Mouse (Mus musculus): ENCODE results near the gene 1700029J07Rik. TPM values are rescaled to one million over a fixed set of nuclear protein-coding genes. Genes with fewer than 3 reads are reported as not detected.

1700029J07Rik gene
- polyA plus RNA-seq, 1 experiment = 4.3 TPM

- TF ChIP-seq CTCF (IDR thresholded peaks at IDR 0.05; ENCODE audit: borderline replicate concordance, extremely low read depth, insufficient read depth, insufficient read length) (no peak), POLR2A (IDR thresholded peaks at IDR 0.05; ENCODE audit: borderline replicate concordance, extremely low read depth, insufficient read depth, insufficient read length, poor library complexity, severe bottlenecking) (no peak)
- peak; percentile 27 for DNase-seq (ENCODE audit: low read depth)
Observed at GRCm38 (mm10) chr8:45999138-45999783, 24.2 kb upstream of the 1700029J07Rik start, which contains the start of gene Lrp2bp. Gene Lrp2bp (plus strand): TSS chr8:45999303.

DNA sequence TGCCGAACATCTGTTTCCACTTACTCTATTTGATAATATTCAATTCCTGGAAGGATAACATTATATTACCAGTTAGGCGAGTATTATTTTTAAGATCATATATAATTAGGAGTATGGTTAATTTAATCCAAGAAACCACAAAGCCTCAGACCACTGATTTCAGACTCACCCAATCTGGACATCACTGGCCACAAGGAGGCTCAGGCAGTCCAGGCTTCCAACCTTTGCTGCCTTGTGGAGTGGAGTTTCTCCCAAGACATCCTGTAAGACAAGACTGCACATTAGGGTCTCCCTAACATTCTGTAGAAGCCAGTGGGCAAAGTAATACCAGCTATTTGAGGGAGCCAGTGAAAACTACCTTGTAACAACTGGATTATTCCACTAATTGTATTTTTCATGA lies 23.2 kb upstream of the 1700029J07Rik start:
- TF ChIP-seq CTCF (IDR thresholded peaks at IDR 0.05; ENCODE audit: borderline replicate concordance, extremely low read depth, insufficient read depth, insufficient read length) (peak; percentile 14; the same call in 1 of the 2 replicates), POLR2A (IDR thresholded peaks at IDR 0.05; ENCODE audit: borderline replicate concordance, extremely low read depth, insufficient read depth, insufficient read length, poor library complexity, severe bottlenecking) (no peak)
- peak; percentile 7 for DNase-seq (ENCODE audit: low read depth)

DNA sequence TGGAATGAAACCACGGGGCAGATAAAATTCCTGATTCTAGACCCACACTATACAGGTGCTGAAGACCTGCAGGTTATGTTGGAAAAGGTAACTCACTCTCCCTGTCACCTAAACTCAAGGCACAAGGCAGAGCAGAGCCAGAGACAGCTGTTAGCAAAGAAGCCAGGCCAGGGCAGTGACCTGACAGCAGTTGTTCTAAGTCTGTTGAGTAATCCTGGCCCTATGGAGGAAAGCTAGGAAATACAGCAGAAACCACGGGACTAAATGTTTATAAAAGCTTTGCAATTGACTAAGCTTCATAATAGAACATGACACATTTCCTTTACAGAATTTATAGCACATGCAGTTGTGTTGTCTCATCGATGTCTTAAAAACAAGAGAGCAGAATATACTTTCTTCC lies 20.5 kb upstream of the 1700029J07Rik start:
- DNase-seq (ENCODE audit: low read depth) = no peak
- no peak for TF ChIP-seq POLR2A (IDR thresholded peaks at IDR 0.05; ENCODE audit: borderline replicate concordance, extremely low read depth, insufficient read depth, insufficient read length, poor library complexity, severe bottlenecking)
- no peak for TF ChIP-seq CTCF (IDR thresholded peaks at IDR 0.05; ENCODE audit: borderline replicate concordance, extremely low read depth, insufficient read depth, insufficient read length)

DNA sequence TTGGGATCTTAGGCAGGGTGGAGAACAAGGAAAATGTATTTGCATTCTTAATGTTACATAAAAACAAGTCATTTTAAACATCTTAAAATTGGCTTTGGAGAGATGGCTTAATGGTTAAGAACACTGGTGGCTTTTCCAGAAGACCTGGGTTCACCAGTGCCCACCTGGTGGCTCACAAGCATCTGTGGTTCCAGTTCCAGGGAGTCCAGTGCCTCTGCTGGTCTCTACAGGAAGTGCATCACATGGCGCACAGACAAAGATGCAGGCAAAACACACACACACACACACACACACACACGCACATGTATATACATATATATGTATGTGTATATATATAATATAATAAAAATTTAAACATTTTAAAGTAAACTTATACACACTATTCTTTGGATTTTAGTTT lies 19.1 kb upstream of the 1700029J07Rik start:
- no peak for DNase-seq (ENCODE audit: low read depth)
- TF ChIP-seq POLR2A (IDR thresholded peaks at IDR 0.05; ENCODE audit: borderline replicate concordance, extremely low read depth, insufficient read depth, insufficient read length, poor library complexity, severe bottlenecking) (no peak), CTCF (IDR thresholded peaks at IDR 0.05; ENCODE audit: borderline replicate concordance, extremely low read depth, insufficient read depth, insufficient read length) (peak; percentile 35; the same call in 1 of the 2 replicates)

GRCm38 (mm10) chr8:45990631-45991310 lies 15.7 kb upstream of the 1700029J07Rik start:
- TF ChIP-seq POLR2A (IDR thresholded peaks at IDR 0.05; ENCODE audit: borderline replicate concordance, extremely low read depth, insufficient read depth, insufficient read length, poor library complexity, severe bottlenecking) = no peak
- no peak for TF ChIP-seq CTCF (IDR thresholded peaks at IDR 0.05; ENCODE audit: borderline replicate concordance, extremely low read depth, insufficient read depth, insufficient read length)
- no peak for DNase-seq (ENCODE audit: low read depth)

- TF ChIP-seq CTCF (IDR thresholded peaks at IDR 0.05; ENCODE audit: borderline replicate concordance, extremely low read depth, insufficient read depth, insufficient read length) (no peak), POLR2A (IDR thresholded peaks at IDR 0.05; ENCODE audit: borderline replicate concordance, extremely low read depth, insufficient read depth, insufficient read length, poor library complexity, severe bottlenecking) (no peak)
Observed at GRCm38 (mm10) chr8:45988189-45988588, 13.1 kb upstream of the 1700029J07Rik start.

DNA sequence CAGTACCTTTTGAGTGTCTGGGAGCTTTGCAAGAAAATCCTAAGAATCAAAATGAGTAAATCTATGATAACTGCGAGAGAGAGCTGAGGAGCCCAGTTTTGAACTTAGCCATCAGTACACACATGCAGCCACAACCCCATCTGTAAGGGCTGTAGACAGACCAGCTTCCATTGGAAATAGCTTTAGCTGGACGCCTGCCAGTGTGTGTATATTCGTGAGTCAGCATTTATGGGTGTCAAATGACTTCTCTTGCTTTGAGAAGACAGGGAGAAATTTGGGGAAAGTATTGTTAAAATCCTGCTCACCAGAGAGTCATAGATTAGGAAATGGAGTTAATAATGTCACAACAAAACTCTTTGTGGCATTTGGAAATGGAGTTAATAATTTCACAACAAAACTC lies 11.6 kb upstream of the 1700029J07Rik start:
- TF ChIP-seq POLR2A (IDR thresholded peaks at IDR 0.05; ENCODE audit: borderline replicate concordance, extremely low read depth, insufficient read depth, insufficient read length, poor library complexity, severe bottlenecking) = no peak
- no peak for TF ChIP-seq CTCF (IDR thresholded peaks at IDR 0.05; ENCODE audit: borderline replicate concordance, extremely low read depth, insufficient read depth, insufficient read length)
- DNase-seq (ENCODE audit: low read depth) = no peak

More at GRCm38 (mm10) chr8:45988189-45988588, 13.1 kb upstream of the 1700029J07Rik start:
- DNase-seq (ENCODE audit: low read depth) = no peak

DNA sequence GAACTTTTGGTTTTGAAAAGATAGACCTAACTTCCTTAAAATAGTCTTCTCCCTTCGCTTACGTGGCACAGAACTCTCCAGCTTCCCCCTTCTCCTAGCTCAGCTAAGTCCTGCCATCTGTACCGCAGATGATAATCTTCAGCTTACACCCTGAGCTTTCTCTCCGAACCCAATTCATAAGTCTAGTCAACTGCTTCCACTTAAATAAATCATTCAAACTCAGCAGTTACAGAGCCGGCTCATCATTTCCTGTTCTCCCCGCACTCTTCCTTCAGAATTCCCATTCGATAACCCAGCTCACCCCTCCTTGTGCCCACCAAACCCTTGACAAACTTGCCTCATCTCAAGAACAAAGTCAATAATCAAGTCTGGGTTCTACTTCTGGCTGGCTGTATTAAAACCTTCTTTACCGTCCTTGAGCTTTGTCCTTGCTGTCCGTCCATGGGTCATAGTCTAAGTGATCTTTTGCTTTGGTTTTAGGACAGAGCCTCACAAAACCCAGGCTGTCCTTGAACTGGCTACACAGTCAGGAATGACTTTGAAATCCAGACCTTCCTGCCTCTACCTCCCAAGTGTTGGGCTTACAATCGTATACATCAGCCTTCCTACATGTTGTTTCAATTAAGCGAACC lies 901 bp upstream of the 1700029J07Rik start:
- TF ChIP-seq CTCF (IDR thresholded peaks at IDR 0.05; ENCODE audit: borderline replicate concordance, extremely low read depth, insufficient read depth, insufficient read length) = no peak
- TF ChIP-seq POLR2A (IDR thresholded peaks at IDR 0.05; ENCODE audit: borderline replicate concordance, extremely low read depth, insufficient read depth, insufficient read length, poor library complexity, severe bottlenecking) = no peak
- DNase-seq (ENCODE audit: low read depth) = no peak

DNA sequence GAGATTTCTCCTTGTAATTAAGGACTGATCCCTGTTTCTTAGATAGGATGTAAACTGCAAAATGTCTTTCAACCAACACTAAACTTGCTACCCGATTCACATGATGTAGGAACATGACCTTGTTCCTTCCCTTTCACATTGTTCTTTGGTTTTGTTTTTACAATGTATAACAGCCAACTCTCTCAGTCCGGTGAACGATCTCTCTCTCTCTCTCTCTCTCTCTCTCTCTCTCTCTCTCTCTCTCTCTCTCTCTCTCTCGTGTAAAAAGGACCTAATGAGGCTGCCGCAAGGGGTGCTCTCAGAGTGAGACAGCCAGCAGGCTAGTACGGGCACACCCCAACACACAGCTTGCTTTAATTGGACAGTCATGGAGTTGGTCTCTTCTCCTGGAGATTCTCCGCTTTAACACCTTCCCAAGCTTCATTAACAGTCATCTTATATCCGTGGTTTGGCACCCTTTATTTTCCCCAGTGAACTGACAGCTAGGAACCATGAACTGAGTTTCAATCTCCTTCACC lies 1.0 kb downstream of the 1700029J07Rik start:
- TF ChIP-seq CTCF (IDR thresholded peaks at IDR 0.05; ENCODE audit: borderline replicate concordance, extremely low read depth, insufficient read depth, insufficient read length) = no peak
- no peak for TF ChIP-seq POLR2A (IDR thresholded peaks at IDR 0.05; ENCODE audit: borderline replicate concordance, extremely low read depth, insufficient read depth, insufficient read length, poor library complexity, severe bottlenecking)
- DNase-seq (ENCODE audit: low read depth) = no peak

- no peak for TF ChIP-seq POLR2A (IDR thresholded peaks at IDR 0.05; ENCODE audit: borderline replicate concordance, extremely low read depth, insufficient read depth, insufficient read length, poor library complexity, severe bottlenecking)
- TF ChIP-seq CTCF (IDR thresholded peaks at IDR 0.05; ENCODE audit: borderline replicate concordance, extremely low read depth, insufficient read depth, insufficient read length) = peak; percentile 11; the same call in 1 of the 2 replicates
- no peak for DNase-seq (ENCODE audit: low read depth)
Observed at GRCm38 (mm10) chr8:45970894-45971293, 4.2 kb downstream of the 1700029J07Rik start.

- no peak for DNase-seq (ENCODE audit: low read depth)
- TF ChIP-seq CTCF (IDR thresholded peaks at IDR 0.05; ENCODE audit: borderline replicate concordance, extremely low read depth, insufficient read depth, insufficient read length) (no peak), POLR2A (IDR thresholded peaks at IDR 0.05; ENCODE audit: borderline replicate concordance, extremely low read depth, insufficient read depth, insufficient read length, poor library complexity, severe bottlenecking) (no peak)
Observed at GRCm38 (mm10) chr8:45950622-45951021, 24.4 kb downstream of the 1700029J07Rik start.

All from brain, embryonic 14.5 days (tissue).